Mouse (Mus musculus) testis, postnatal 10 days (tissue): ENCODE measurements around the gene Cyp21a1.
A peak's percentile ranks its signal among the peaks of the same experiment; 100 is the strongest.
"Not testable (repeated sequence)": the region's sequence is repeated elsewhere in the genome, so short reads cannot be mapped to it uniquely, and the experiment has no call there.

Experiments
- DNase-seq: peaks from one replicate; pipeline ENCODE4 v3.0.0; 2021; ENCODE audit warnings: low spot score

The Cyp21a1 gene

GRCm38 (mm10) chr17:34804871-34805562 lies 656 bp upstream of the Cyp21a1 start:
- peak; percentile 53 for DNase-seq

DNA sequence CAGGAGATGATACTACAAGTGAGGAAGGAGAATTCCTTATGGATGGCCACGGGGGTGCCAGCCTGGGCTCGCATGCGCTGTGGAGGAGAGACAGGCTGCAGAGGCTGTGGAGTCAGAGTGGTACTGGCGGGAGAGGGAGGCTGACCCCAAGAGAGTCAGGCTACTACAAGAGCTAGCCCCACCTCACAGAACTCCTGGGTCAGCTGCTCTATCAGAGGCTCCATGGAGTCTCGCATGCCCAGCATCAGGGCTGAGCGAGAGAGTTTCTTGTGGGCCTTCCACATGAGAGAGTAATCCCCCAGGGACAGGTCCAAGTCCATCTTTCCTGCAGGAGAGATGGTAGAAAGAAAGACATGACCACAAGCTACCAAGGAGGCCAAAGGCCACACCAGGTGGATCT lies 994 bp downstream of the Cyp21a1 start:
- DNase-seq = peak; percentile 35

DNA sequence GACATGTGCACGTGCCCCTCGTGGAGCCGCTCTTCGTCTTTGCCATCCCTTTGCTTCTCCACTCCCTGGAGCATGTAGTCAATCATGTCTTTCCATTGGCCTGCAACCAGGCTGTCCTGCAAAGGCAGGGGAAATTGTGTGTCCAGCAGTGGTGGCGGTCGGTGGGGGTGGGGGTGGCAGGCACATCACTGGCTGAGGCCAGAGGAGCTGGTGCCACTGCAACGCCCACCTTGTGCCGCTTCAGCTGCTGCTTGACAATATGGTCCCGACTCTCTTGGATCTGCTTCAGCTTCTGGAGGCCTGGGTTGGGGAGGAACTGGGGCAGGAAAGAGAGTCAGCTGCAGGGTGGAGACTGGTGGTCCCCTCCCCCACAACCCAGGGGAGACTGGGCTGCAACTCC lies 1.6 kb downstream of the Cyp21a1 start:
- not testable (repeated sequence) for DNase-seq

GRCm38 (mm10) chr17:34800781-34801305 lies 3.5 kb downstream of the Cyp21a1 start:
- peak; percentile 30 for DNase-seq

DNA sequence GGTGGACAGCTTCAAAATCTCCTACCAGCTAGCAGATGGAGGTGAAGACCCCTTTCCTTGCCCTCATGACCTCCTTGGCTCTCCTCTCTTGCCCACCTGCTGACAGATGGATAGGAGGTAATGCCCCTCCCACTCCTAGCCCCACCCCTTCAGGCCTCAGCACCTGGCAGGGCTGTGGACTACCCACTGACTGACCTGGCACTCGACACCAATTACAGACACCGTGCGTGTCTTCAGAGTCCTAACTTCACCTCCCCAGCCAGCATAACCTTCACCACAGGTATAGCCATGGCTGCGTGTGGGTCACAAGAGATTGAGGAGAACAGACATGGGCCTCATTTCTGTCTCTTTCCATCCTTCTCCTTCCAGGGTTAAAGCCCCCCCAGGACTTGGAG lies 4.8 kb downstream of the Cyp21a1 start:
- DNase-seq = peak; percentile 33

DNA sequence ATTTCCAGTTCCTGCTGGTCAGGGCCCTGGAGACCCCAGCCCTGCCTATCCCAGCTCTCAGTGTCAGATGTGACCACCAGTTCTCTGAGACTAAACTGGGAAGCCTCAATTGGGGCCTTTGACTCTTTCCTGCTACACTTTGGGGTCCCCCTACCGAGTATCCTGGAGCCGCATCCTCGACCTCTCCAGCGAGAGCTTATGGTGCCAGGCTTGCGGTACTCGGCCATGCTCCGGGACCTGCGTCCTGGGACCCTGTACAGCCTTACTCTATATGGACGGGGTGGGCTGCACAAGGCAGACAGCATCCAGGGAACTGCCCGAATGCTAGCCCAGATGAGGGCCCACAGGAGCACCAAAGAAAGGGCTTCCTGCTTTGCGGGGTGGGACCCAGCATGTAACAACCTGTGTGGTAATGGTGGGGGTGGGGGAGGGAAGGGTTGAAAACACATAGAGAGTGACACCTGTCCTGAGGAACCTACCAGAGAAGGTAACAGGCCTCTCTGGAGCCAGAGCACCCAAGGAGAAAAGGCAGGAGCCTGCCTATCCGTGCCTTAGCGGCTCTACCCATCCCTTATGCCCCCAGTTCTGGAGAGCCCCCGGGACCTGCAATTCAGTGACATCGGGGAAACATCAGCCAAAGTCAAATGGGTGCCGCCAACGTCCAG lies 5.4 kb downstream of the Cyp21a1 start:
- peak; percentile 33 for DNase-seq

DNA sequence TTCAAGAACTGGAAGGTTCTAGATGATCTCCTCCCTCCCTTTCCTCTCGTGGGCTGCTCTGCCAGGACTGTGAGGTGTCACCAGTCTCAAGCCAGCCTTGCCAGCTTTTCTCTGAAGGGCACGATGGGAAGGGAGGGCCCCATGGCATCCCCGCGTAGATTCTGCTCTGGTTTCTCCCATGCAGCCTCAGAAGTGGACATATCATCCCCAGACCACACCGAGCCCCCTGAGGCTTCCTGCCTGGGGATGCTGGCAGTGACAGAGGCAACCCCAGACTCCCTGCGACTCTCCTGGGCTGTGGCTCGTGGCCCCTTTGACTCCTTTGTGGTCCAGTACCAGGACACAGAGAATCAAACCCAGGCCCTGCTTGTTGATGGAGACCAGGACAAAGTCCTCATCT lies 6.3 kb downstream of the Cyp21a1 start:
- DNase-seq = not testable (repeated sequence)

- peak; percentile 30 for DNase-seq
Observed at GRCm38 (mm10) chr17:34797211-34797995, 7.0 kb downstream of the Cyp21a1 start.

DNA sequence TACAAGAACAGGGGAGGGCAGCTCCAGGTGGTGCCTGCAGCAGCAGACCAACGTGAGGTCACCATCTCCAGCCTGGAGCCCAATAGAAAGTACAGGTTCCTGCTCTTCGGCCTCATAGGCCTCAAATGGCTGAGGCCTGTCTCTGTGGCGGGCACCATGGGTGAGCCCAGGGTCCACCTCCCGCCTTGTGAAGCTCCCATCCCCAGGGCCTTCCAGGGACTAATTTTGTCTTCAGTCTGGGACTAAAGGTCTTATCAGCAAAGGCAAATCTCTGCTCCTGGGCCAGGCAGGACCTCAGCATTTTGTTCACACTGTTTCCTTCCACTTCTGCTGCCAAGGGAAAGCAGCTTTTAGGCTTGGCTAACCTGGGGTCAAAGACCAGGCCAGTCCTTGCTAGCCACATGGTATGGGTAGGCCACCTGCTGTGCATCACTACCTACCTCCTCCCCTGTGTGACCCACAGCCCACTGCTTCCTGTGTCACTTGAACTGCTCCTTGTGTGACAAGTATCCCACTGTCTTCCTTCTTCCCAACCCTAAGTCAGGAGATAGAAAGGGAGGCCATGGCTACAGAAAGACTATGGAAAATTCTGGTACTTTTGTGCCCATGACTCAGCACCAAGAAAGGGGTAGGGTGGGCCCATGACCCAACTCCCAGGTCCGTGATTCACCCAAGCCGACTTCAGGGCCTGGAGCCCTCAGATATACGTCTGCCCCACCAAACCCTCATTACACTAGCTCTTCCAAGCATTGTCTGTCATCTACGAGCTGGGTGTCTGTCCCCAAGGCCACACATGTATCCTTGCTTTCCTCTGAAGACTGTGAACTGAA lies 7.8 kb downstream of the Cyp21a1 start:
- DNase-seq = peak; percentile 39

- peak; percentile 83 for DNase-seq
Observed at GRCm38 (mm10) chr17:34795633-34796032, 8.7 kb downstream of the Cyp21a1 start.

DNA sequence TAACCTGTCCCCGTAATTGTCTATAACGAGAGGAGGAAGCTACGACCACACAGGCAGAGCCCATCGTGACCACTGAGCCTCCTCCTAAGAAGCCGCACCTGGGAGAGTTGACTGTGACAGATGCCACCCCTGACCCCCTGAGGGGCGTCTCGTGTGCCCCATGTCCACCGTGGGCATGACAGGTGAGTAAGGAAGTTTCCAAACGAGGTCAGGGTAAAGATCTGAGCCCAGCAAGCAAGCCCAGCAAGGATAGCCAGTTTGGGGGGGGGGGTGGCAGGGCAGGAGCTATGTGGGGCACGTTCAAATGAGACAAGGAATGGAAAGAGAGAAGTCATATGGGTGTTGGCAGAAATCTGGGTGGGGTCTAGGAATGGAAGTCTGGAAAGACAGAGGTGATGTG lies 9.3 kb downstream of the Cyp21a1 start:
- peak; percentile 30 for DNase-seq

- DNase-seq = no peak
Observed at GRCm38 (mm10) chr17:34777680-34778325, 26.6 kb downstream of the Cyp21a1 start.

- no peak for DNase-seq
Observed at GRCm38 (mm10) chr17:34761471-34761870, 42.9 kb downstream of the Cyp21a1 start.
